Mouse (Mus musculus) embryo, embryonic 10.5 days (tissue): Measurements from ENCODE around the gene Mob3a.

Experiments used
- DNase-seq: peaks from one replicate; pipeline ENCODE4 v3.0.0-alpha.2; 2015; ENCODE audit warnings: low spot score

Mob3a gene

GRCm38 (mm10) chr10:80677942-80678436 is 23.8 kb downstream of the Mob3a start, which contains the start of gene Mknk2:
Gene Mknk2, minus strand, starts transcription at chr10:80678112.
- DNase-seq: no peak

- no peak for DNase-seq
Observed at GRCm38 (mm10) chr10:80677128-80677875, 24.5 kb downstream of the Mob3a start.

- peak; percentile 100 for DNase-seq
Observed at GRCm38 (mm10) chr10:80676198-80676928, 25.4 kb downstream of the Mob3a start.

GRCm38 (mm10) chr10:80675405-80676197 is 26.2 kb downstream of the Mob3a start:
- DNase-seq: peak; percentile 58

- DNase-seq: no peak
Observed at GRCm38 (mm10) chr10:80674851-80675404, 26.8 kb downstream of the Mob3a start.

GRCm38 (mm10) chr10:80674161-80674711 is 27.5 kb downstream of the Mob3a start:
- DNase-seq: no peak

- no peak for DNase-seq
Observed at GRCm38 (mm10) chr10:80673690-80674089, 28.1 kb downstream of the Mob3a start.

- DNase-seq: no peak
Observed at GRCm38 (mm10) chr10:80671936-80672690, 29.7 kb downstream of the Mob3a start.

GRCm38 (mm10) chr10:80671251-80671650 is 30.5 kb downstream of the Mob3a start:
- no peak for DNase-seq

GRCm38 (mm10) chr10:80670531-80670930 is 31.2 kb downstream of the Mob3a start:
- DNase-seq: no peak

- no peak for DNase-seq
Observed at GRCm38 (mm10) chr10:80669737-80670485, 31.9 kb downstream of the Mob3a start.

GRCm38 (mm10) chr10:80669018-80669417 is 32.8 kb downstream of the Mob3a start:
- DNase-seq: no peak

- DNase-seq: no peak
Observed at GRCm38 (mm10) chr10:80668614-80669013, 33.2 kb downstream of the Mob3a start.

- no peak for DNase-seq
Observed at GRCm38 (mm10) chr10:80666837-80667412, 34.9 kb downstream of the Mob3a start.

- DNase-seq: no peak
Observed at GRCm38 (mm10) chr10:80665981-80666733, 35.6 kb downstream of the Mob3a start.

GRCm38 (mm10) chr10:80665459-80665858 is 36.3 kb downstream of the Mob3a start:
- no peak for DNase-seq

GRCm38 (mm10) chr10:80665016-80665380 is 36.8 kb downstream of the Mob3a start:
- DNase-seq: peak; percentile 38

GRCm38 (mm10) chr10:80664197-80665015 is 37.4 kb downstream of the Mob3a start:
- no peak for DNase-seq
